Mouse (Mus musculus): ENCODE results near the gene Nrxn1. TPM values are rescaled to one million over a fixed set of nuclear protein-coding genes. Genes with fewer than 3 reads are reported as not detected.

The Nrxn1 gene
- total and polyA plus RNA-seq, 3 experiments, result not detected

DNA sequence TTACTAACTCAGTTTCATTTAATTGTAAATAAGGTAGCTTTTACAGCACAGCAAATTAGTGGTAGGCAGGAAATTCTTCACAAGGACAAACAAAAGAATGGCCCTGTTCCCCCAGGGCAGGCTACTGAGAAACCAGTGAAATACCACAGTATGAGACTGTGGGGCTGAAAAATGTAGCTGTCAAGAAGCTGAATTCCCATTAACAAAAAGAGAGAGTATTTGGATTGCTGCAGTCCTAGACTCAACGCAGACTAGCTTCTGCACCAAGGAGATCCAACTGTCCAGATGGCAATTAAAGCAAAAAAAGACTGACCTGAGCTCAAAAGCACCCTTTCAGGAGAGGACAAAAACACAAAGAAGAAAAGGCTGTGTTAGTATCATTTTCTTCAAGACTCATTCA, 324.7 kb downstream of the Nrxn1 start:
- Histone ChIP-seq H3K9ac (ENCODE audit: control insufficient read depth, low read depth, low read length, poor library complexity, severe bottlenecking) (no peak overlapping the region), H3K4me1 (ENCODE audit: control insufficient read depth in 1 of 2, insufficient read depth in 2 of 2, low read length in 2 of 2) (no peaks in the 10 kb centered on the region), H3K36me3 (ENCODE audit: control insufficient read depth in 1 of 2, insufficient read depth in 2 of 2, low read length in 2 of 2) (no peaks in the 10 kb centered on the region), H3K4me3 (ENCODE audit: control insufficient read depth in 1 of 2, insufficient read depth in 1 of 2, low read depth in 2 of 2, low read length in 2 of 2) (no peak overlapping the region), H3K9me3 (replicated peaks; ENCODE audit: insufficient read depth, low read length) (no peaks in the 10 kb centered on the region), H3K27ac (ENCODE audit: control insufficient read depth, low read depth, low read length) (no peak overlapping the region), H3K79me2 (ENCODE audit: control insufficient read depth, insufficient read depth, low read length, poor library complexity) (no peaks in the 10 kb centered on the region), H3K27me3 (ENCODE audit: control insufficient read depth in 1 of 2, insufficient read depth in 2 of 2, low read length in 2 of 2) (no peaks in the 10 kb centered on the region)
- DNase-seq (ENCODE audit: low read depth, low spot score), result no peak
- TF ChIP-seq MYC (IDR thresholded peaks at IDR 0.05; ENCODE audit: low read depth, low read length), result no peak
- no peak for TF ChIP-seq POLR2A (IDR thresholded peaks at IDR 0.05; ENCODE audit: control insufficient read depth in 1 of 2, insufficient read depth in 1 of 2, low read depth in 1 of 2, low read length in 2 of 2, poor library complexity in 1 of 2)
- TF ChIP-seq JUND (IDR thresholded peaks at IDR 0.05; ENCODE audit: low read depth, low read length), result no peak
- no peak for TF ChIP-seq NRF1 (IDR thresholded peaks at IDR 0.05; ENCODE audit: insufficient read depth, low read depth, low read length, poor library complexity, severe bottlenecking)
- TF ChIP-seq KAT2A (conservative IDR thresholded peaks at IDR 0.05; ENCODE audit: low read depth, low read length), result no peak
- no peak for TF ChIP-seq E2F4 (IDR thresholded peaks at IDR 0.05; ENCODE audit: borderline replicate concordance, low read depth, low read length)

DNA sequence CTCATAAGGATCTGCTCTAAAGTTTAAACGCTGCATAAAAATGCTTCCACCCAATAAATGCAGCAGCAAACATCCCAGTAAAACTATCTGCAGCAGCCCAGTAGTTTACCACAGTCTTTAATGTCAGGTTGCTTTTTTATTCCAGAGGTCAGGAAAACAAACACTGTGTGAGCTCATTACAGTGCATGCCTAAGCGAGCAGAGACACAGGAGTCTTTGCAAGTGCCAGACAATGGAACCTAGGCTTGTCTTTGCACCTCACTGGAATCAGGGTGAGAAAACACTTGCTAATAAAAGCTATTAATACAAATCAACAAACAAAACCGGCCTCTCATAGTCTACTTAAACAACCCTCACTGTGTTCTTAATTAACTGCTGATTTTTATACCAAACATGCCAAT, 365.7 kb downstream of the Nrxn1 start:
- no peak for DNase-seq (ENCODE audit: low read depth, low spot score)
- TF ChIP-seq ZC3H11A (IDR thresholded peaks at IDR 0.05; ENCODE audit: low read depth, low read length) (no peak), NRF1 (IDR thresholded peaks at IDR 0.05; ENCODE audit: insufficient read depth, low read depth, low read length, poor library complexity, severe bottlenecking) (no peak), TAL1 (IDR thresholded peaks at IDR 0.05; ENCODE audit: low read length) (no peak), POLR2AphosphoS5 (IDR thresholded peaks at IDR 0.05; ENCODE audit: borderline replicate concordance, low read depth, low read length) (no peak), ELF1 (IDR thresholded peaks at IDR 0.05; ENCODE audit: low read depth, low read length) (no peak), ETS1 (IDR thresholded peaks at IDR 0.05; ENCODE audit: low read depth, low read length) (no peak), TBP (IDR thresholded peaks at IDR 0.05; ENCODE audit: low read depth, low read length) (no peak), CHD1 (IDR thresholded peaks at IDR 0.05; ENCODE audit: low read depth, low read length) (no peak), JUND (IDR thresholded peaks at IDR 0.05; ENCODE audit: low read depth, low read length) (no peak), BHLHE40 (IDR thresholded peaks at IDR 0.05; ENCODE audit: borderline replicate concordance, low read depth, low read length) (no peak)

GRCm38 (mm10) chr17:90704773-90705172, 388.1 kb downstream of the Nrxn1 start:
- no peaks in the 10 kb centered on the region for H3K36me3 ChIP-seq (ENCODE audit: control insufficient read depth in 1 of 2, insufficient read depth in 2 of 2, low read length in 2 of 2)
- no peak for DNase-seq (ENCODE audit: low read depth, low spot score)
- H3K27ac ChIP-seq (ENCODE audit: control insufficient read depth, low read depth, low read length), result no peak overlapping the region
- H3K9ac ChIP-seq (ENCODE audit: control insufficient read depth, low read depth, low read length, poor library complexity, severe bottlenecking), result no peak overlapping the region
- no peaks in the 10 kb centered on the region for H3K79me2 ChIP-seq (ENCODE audit: control insufficient read depth, insufficient read depth, low read length, poor library complexity)
- no peak for TF ChIP-seq ELF1 (IDR thresholded peaks at IDR 0.05; ENCODE audit: low read depth, low read length)
- TF ChIP-seq USF1 (IDR thresholded peaks at IDR 0.05; ENCODE audit: low read depth, low read length), result no peak
- no peak for TF ChIP-seq MEF2A (IDR thresholded peaks at IDR 0.05; ENCODE audit: extremely low read depth, insufficient replicate concordance, low read depth, low read length, poor library complexity, severe bottlenecking)
- TF ChIP-seq TBP (IDR thresholded peaks at IDR 0.05; ENCODE audit: low read depth, low read length), result no peak
- TF ChIP-seq CHD2 (IDR thresholded peaks at IDR 0.05; ENCODE audit: low read length), result no peak
- no peak for TF ChIP-seq USF2 (IDR thresholded peaks at IDR 0.05; ENCODE audit: borderline replicate concordance in 1 of 2, insufficient read depth in 1 of 2, low read depth in 1 of 2, low read length in 2 of 2)
- TF ChIP-seq ETS1 (IDR thresholded peaks at IDR 0.05; ENCODE audit: low read depth, low read length), result no peak
- no peaks in the 10 kb centered on the region for H3K27me3 ChIP-seq (ENCODE audit: control insufficient read depth in 1 of 2, insufficient read depth in 2 of 2, low read length in 2 of 2)
- H3K4me1 ChIP-seq (ENCODE audit: control insufficient read depth in 1 of 2, insufficient read depth in 2 of 2, low read length in 2 of 2), result no peaks in the 10 kb centered on the region
- H3K4me3 ChIP-seq (ENCODE audit: control insufficient read depth in 1 of 2, insufficient read depth in 1 of 2, low read depth in 2 of 2, low read length in 2 of 2), result no peak overlapping the region
- H3K9me3 ChIP-seq (replicated peaks; ENCODE audit: insufficient read depth, low read length), result no peaks in the 10 kb centered on the region

More for the DNA sequence above, 365.7 kb downstream of the Nrxn1 start:
- H3K4me1 ChIP-seq (ENCODE audit: control insufficient read depth in 1 of 2, insufficient read depth in 2 of 2, low read length in 2 of 2), result no peaks in the 10 kb centered on the region
- no peak overlapping the region for H3K9ac ChIP-seq (ENCODE audit: control insufficient read depth, low read depth, low read length, poor library complexity, severe bottlenecking)
- H3K27ac ChIP-seq (ENCODE audit: control insufficient read depth, low read depth, low read length), result no peak overlapping the region
- H3K4me3 ChIP-seq (ENCODE audit: control insufficient read depth in 1 of 2, insufficient read depth in 1 of 2, low read depth in 2 of 2, low read length in 2 of 2), result no peak overlapping the region
- no peaks in the 10 kb centered on the region for H3K79me2 ChIP-seq (ENCODE audit: control insufficient read depth, insufficient read depth, low read length, poor library complexity)
- H3K36me3 ChIP-seq (ENCODE audit: control insufficient read depth in 1 of 2, insufficient read depth in 2 of 2, low read length in 2 of 2), result no peaks in the 10 kb centered on the region
- no peaks in the 10 kb centered on the region for H3K9me3 ChIP-seq (replicated peaks; ENCODE audit: insufficient read depth, low read length)
- H3K27me3 ChIP-seq (ENCODE audit: control insufficient read depth in 1 of 2, insufficient read depth in 2 of 2, low read length in 2 of 2), result no peaks in the 10 kb centered on the region

Measured in MEL (cell line).